Mouse (Mus musculus) midbrain, postnatal 0 days (tissue): ENCODE data around the gene Nupl1. TPM values are rescaled to one million over a fixed set of nuclear protein-coding genes. Genes with fewer than 3 reads are reported as not detected.
A peak's percentile ranks its signal among the peaks of the same experiment; 100 is the strongest.

Source experiments
- ATAC-seq: fragments of 200-750 bp; cut with Nextera tagmentation; 2 replicates; pipeline ENCODE4 v1.8.0; 2017; ENCODE audit warnings: moderate number of reproducible peaks, mild to moderate bottlenecking, moderate TSS enrichment, moderate library complexity; ENCODE audit not compliant: low FRiP score
- DNase-seq: peaks from one replicate; pipeline ENCODE4 v3.0.0-alpha.2; 2015; ENCODE audit warnings: low spot score
- H3K27ac ChIP-seq: fragments of 300-500 bp; sonication (generic); 2 replicates; pipeline ENCODE4 v1.5.1; 2014; ENCODE audit warnings: low read depth, mild to moderate bottlenecking, low read length, mixed read lengths
- H3K27me3 ChIP-seq: fragments of 300-500 bp; sonication (generic); 2 replicates; pipeline ENCODE4 v1.6.1; 2014; ENCODE audit warnings: low read length, control low read depth, mixed read lengths; ENCODE audit not compliant: insufficient read depth
- H3K36me3 ChIP-seq: fragments of 300-500 bp; sonication (generic); 2 replicates; pipeline ENCODE4 v1.6.1; 2014; ENCODE audit warnings: low read length, control low read depth, mixed read lengths; ENCODE audit not compliant: insufficient read depth
- H3K4me1 ChIP-seq: fragments of 300-500 bp; sonication (generic); 2 replicates; pipeline ENCODE4 v1.6.1; 2014; ENCODE audit warnings: mild to moderate bottlenecking, control low read depth, antibody characterized with exemption, low read length, mixed read lengths; ENCODE audit not compliant: insufficient read depth
- H3K4me2 ChIP-seq: fragments of 300-500 bp; sonication (generic); 2 replicates; pipeline ENCODE4 v1.6.1; 2014; ENCODE audit warnings: low read depth, mild to moderate bottlenecking, low read length, mixed read lengths; ENCODE audit not compliant: poor library complexity, severe bottlenecking
- H3K4me3 ChIP-seq: fragments of 300-500 bp; sonication (generic); 2 replicates; pipeline ENCODE4 v1.5.1; 2014; ENCODE audit warnings: low read depth, mild to moderate bottlenecking, low read length, moderate library complexity
- H3K9ac ChIP-seq: fragments of 300-500 bp; sonication (generic); replicated peaks from 2 replicates; pipeline ENCODE4 v1.6.1; 2014; ENCODE audit warnings: mild to moderate bottlenecking, low read length, moderate library complexity, mixed read lengths; ENCODE audit not compliant: poor library complexity, severe bottlenecking
- H3K9me3 ChIP-seq: fragments of 300-500 bp; sonication (generic); 2 replicates; pipeline ENCODE4 v1.6.1; 2016; ENCODE audit warnings: low read length, control low read depth
- CTCF ChIP-seq: IDR thresholded peaks from 2 replicates; pipeline ENCODE4 v1.5.1; 2016; ENCODE audit warnings: antibody characterized with exemption, mild to moderate bottlenecking
- WGBS: fragments of 180-500 bp; shearing (Covaris S2); extraction: QIAGEN DNeasy Blood & Tissue Kit; methylation state at CpG from one replicate; pipeline ENCODE4 v1.1.7; 2014; 5-methylcytosine and 5-hydroxymethylcytosine counted together
- polyA plus RNA-seq: library from polyadenylated mRNA; unstranded; fragments of >200 nt; fragmentation: Nextera tagmentation; extraction: Ambion mirVana; gene quantifications from 2 replicates; pipeline ENCODE4 v1.2.1, GENCODE M21; 2015
- total RNA-seq: library from RNA; depleted of rRNA; stranded (reverse); fragments of >200 nt; gene quantifications from 2 replicates; pipeline ENCODE4 v1.2.3, GENCODE M21; 2014

Nupl1 gene
- total and polyA plus RNA-seq, 2 experiments from 2014 or later = 0.16 TPM; not detected in 1

DNA sequence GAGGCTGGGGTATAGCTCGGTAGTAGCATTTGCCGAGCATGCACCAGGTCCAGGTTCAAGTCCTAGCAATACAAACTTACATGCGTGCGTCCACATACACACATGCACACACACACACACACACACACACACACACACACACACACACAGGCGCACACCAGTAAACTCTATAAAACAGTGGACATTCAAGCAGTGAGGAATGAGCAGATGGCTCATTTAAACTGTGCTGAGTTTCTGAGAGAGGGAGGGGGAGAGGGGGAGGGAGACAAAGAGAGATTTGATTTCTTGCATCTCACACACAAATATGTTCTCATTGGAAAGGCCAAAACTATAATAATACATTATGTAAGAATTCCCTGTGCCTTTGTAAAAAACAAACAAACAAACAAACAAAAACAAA lies 55.2 kb downstream of the Nupl1 start:
- Histone ChIP-seq H3K36me3 (no peaks in the 10 kb centered on the region), H3K9ac (no peak overlapping the region), H3K4me1 (no peaks in the 10 kb centered on the region), H3K4me3 (no peak overlapping the region), H3K27me3 (no peaks in the 10 kb centered on the region), H3K27ac (no peak overlapping the region), H3K9me3 (no peaks in the 10 kb centered on the region), H3K4me2 (no peak overlapping the region)
- DNase-seq (no peak), ATAC-seq (no peak)
- TF ChIP-seq CTCF = no peak
- 88% methylated on average over 5 of the region's 5 CpGs for WGBS

DNA sequence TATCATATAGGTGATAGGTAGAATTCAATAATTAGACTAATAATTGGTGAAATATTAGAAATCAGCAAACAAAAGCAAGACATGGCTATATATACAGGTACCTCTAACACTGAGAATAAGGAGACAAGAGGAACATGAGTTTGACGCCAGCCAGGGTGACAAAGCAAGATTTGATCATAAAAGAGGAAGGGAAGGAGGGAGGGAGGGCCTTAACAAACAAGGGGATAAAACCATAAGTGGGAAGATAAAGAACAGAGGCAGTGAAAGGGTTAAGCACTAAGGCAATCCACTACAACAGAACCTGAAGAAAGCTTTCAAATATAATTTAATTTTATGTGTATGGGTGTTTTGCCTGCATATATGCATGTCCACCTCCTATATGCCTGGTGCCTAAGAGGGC lies 56.6 kb downstream of the Nupl1 start:
- Histone ChIP-seq H3K4me3 (no peak overlapping the region), H3K27me3 (no peaks in the 10 kb centered on the region), H3K4me2 (no peak overlapping the region), H3K9ac (no peak overlapping the region), H3K9me3 (no peaks in the 10 kb centered on the region), H3K36me3 (no peaks in the 10 kb centered on the region), H3K4me1 (no peaks in the 10 kb centered on the region), H3K27ac (no peak overlapping the region)
- TF ChIP-seq CTCF = no peak
- DNase-seq (no peak), ATAC-seq (no peak)
- 96% methylated on average over 1 of the region's 1 CpGs for WGBS

DNA sequence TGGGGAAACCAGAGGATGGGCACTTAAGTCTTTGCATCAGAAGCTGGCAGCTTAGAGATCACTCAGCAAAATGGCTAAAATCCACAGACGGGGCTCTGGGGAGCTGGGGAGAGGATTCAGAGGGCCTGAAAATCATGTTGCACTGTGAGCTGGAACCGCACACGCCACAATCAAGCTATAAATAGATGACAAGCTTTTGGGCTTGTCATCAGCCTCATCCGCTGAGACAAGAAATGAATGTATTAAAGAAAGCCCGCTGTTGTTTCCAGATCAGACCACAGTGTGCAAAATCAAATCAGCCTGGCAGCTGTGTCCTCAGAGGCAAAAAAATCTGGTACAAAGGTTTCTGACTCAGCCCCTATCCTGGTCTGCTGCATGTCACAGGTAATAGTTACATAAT lies 61.5 kb downstream of the Nupl1 start:
- TF ChIP-seq CTCF = no peak
- H3K27me3 ChIP-seq = no peaks in the 10 kb centered on the region
- no peaks in the 10 kb centered on the region for H3K9me3 ChIP-seq
- DNase-seq (no peak), ATAC-seq (no peak)
- H3K4me2 ChIP-seq = no peak overlapping the region
- 61% methylated on average over 5 of the region's 5 CpGs for WGBS
- H3K9ac ChIP-seq = no peak overlapping the region
- H3K27ac ChIP-seq = no peak overlapping the region
- H3K36me3 ChIP-seq = no peaks in the 10 kb centered on the region
- no peaks in the 10 kb centered on the region for H3K4me1 ChIP-seq
- H3K4me3 ChIP-seq = no peak overlapping the region

DNA sequence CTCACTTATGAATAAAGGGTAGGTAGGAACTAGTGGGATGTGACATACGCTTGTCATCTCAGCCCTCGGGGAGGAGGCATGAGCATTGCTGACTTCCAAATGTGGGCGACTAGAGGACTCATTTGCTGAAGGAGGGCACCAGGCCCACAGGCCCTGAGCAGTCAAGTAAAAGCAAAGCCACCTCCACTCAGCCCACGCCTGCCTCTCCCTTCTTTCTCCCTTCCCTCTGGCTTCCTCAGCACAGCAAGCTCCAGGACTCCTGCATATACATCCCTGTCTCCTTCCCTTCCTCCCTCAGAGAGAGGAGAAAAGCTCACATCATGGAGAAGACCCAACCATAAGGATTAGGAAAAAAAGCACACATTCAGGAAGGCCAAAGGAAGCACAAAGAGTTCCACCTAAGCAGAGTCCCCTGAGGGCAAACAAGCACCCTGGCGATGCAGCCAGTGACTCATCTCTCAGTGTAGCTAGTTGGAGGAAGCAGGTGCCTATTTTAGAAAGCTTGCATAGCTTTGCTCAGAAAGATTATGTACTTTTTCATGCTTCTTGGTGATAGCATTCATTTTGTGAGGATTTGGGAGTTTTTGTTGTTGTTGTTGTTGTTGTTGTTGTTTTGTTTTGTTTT lies 62.9 kb downstream of the Nupl1 start:
- Histone ChIP-seq H3K4me2 (no peak overlapping the region), H3K27me3 (no peaks in the 10 kb centered on the region), H3K36me3 (no peaks in the 10 kb centered on the region), H3K9me3 (no peaks in the 10 kb centered on the region), H3K9ac (no peak overlapping the region), H3K4me1 (no peaks in the 10 kb centered on the region), H3K4me3 (no peak overlapping the region), H3K27ac (no peak overlapping the region)
- no peak for ATAC-seq
- no peak for DNase-seq
- 84% methylated on average over 5 of the region's 5 CpGs for WGBS
- TF ChIP-seq CTCF = no peak

DNA sequence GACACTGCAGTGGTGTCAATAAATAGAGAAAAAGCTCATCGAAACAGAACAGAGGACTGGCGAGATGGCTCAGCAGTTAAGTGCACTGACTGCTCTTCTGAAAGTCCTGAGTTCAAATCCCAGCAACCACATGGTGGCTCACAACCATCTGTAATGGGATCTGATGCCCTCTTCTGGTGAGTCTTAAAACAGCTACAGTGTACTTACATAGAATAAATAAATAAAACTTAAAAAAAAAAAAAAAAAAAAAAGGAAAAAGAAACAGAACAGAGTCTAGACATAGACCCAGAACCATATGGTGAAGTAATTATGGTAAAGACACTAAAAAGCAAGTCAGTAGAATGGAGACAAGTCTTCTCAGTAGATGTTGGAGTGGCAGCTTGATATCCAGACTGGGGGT lies 69.9 kb downstream of the Nupl1 start:
- no peaks in the 10 kb centered on the region for H3K36me3 ChIP-seq
- H3K4me1 ChIP-seq = peaks cover 7% of the 10 kb centered on the region
- H3K9ac ChIP-seq = no peak overlapping the region
- 93% methylated on average over 2 of the region's 2 CpGs for WGBS
- no peak overlapping the region for H3K27ac ChIP-seq
- H3K4me2 ChIP-seq = no peak overlapping the region
- H3K9me3 ChIP-seq = no peaks in the 10 kb centered on the region
- H3K27me3 ChIP-seq = no peaks in the 10 kb centered on the region
- TF ChIP-seq CTCF = peak; percentile 28; the same call in 1 of the 2 replicates
- ATAC-seq (no peak), DNase-seq (no peak)
- no peak overlapping the region for H3K4me3 ChIP-seq

DNA sequence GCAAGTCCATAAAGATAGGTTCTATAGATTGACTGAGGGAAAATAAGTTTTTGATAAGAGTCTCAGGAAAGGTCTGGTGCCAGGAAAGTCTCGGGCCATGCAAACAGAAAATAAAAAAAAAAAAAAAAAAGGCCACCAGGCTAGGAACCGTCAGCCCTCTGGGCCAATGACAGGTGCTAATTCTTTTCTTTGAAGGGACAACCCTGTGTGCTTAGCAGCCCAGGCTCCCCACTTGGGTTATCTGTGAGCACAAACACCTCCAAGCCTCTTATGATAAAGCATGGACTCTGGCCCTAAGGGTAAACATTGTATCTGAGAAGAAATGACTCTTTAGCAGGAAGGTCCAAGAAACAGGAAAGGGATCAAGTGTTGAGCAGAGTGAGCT lies 72.7 kb downstream of the Nupl1 start:
- DNase-seq = no peak
- H3K9ac ChIP-seq = no peak overlapping the region
- H3K4me2 ChIP-seq = peak overlapping the region; percentile 86
- peak overlapping the region; percentile 77 for H3K4me3 ChIP-seq
- peaks cover 7% of the 10 kb centered on the region for H3K4me1 ChIP-seq
- H3K27me3 ChIP-seq = no peaks in the 10 kb centered on the region
- ATAC-seq = no peak
- no peak overlapping the region for H3K27ac ChIP-seq
- no peak for TF ChIP-seq CTCF
- WGBS = 42% methylated on average over 2 of the region's 2 CpGs
- H3K9me3 ChIP-seq = no peaks in the 10 kb centered on the region
- H3K36me3 ChIP-seq = no peaks in the 10 kb centered on the region
